Mouse (Mus musculus) cerebellum, adult (tissue): ENCODE measurements at regions not wholly inside any gene's neighbourhood (a gene's known extent, or its start where the extent isn't known, plus 50 kb on each side); places are given as distances from the start of the nearest gene placed in this dataset.
A peak's percentile ranks its signal among the peaks of the same experiment; 100 is the strongest.

Experiments
- ATAC-seq: cut with Nextera tagmentation; 2 replicates; pipeline ENCODE4 v1.9.2; 2017; ENCODE audit warnings: mild to moderate bottlenecking, moderate library complexity, mixed read lengths; ENCODE audit not compliant: insufficient number of reproducible peaks, low FRiP score, low TSS enrichment

DNA sequence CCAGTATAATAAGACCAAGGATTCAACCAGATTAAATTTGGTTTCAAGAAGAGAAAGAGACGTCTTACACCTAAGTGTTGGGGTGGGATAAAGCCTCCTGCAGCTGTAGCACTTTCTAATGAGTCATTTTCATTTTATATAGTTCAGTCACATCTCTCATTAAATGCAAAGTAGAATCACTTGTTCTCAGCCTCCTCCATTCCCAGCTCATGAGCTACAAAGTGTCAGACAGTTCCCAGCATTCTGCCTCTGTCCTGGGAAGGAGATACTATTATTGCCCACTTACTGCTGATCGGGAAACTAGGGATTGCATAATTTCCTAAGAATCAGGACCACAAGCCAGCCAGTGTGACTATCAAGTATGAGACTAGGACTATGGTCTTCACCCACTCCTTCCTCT, 158.9 kb downstream of the Tph2 start:
- no peak for ATAC-seq

DNA sequence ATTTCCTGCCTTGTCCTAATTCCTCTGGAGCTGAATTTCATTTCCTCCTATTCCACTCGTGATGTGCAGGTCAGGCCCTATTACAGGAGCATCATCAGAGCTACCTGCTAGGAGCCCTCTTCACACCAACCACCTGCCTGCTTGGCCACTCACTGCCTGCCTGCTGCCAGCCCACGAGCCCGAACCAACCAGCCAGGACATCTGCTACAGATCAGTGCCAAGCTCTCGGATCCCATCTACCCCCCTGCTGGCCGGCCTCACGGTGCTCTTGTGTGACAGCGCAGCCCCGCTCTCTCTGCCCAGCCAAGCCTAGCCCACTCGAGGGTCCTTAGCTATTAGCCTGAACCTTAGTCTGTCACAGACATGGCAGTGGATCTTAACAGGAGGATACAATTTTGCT, 165.4 kb downstream of the Tph2 start:
- peak; percentile 99 for ATAC-seq

DNA sequence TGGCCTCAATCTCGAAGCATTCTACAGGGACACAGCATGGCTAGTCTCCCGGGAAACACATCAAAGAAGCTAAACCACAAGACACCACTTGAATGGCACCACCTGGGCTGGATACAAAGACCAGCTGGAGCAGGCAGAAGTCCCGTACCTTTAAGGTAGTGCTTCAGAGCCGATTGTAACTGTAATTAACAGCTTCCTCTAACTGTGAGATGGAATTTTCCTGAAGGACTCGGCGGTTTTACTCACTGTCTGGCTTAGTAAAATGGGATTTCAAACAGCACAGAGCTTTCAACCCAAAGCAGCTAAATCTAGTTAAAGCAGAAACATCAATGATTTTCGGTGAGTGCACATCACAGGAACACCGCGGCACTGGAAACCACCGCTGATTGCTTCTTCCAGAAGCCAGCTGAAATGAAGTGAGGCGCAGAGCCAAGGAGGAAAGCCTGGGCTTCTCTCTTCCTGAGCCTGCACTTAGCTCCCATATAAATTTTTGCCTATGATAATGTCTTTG, 171.3 kb downstream of the Tph2 start:
- ATAC-seq = peak; percentile 91

DNA sequence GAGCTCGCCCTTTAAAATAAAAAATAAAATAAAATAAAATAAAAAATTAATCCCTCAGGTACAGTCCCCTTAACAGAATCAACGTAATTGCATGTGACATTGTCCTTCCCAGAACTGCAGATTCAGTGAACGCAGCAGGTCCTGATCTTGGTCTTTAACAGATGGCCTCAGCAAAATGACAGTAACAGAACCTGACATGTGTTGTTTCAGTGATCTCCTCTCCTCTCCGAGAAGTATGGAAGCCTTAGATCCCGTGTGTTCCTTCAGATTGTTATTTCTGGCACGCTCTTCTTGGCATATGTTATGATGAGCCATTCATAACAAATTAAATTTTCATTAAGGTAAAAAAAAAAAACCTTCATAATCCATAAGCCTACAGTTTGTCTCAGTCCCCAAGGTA, 171.9 kb downstream of the Tph2 start:
- ATAC-seq = peak; percentile 95

DNA sequence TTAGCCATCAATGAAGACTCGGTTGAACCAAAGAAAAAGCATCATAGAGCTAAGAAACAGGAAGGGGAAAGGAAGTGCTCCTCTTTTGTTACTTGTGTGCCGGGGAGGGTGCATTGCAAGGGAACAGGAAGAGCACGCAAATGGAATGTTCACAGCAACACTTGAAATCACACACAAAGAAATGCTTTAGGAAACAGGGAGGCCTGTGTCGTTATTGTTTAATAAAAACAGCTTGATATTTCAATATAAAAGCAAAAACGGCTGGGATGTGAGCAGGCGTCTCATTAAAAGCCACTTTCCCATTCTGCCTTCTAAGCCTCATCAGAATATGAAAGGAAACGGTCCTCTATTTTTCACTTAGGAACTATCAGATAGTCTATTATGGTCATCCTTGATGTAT, 172.5 kb downstream of the Tph2 start:
- no peak for ATAC-seq

DNA sequence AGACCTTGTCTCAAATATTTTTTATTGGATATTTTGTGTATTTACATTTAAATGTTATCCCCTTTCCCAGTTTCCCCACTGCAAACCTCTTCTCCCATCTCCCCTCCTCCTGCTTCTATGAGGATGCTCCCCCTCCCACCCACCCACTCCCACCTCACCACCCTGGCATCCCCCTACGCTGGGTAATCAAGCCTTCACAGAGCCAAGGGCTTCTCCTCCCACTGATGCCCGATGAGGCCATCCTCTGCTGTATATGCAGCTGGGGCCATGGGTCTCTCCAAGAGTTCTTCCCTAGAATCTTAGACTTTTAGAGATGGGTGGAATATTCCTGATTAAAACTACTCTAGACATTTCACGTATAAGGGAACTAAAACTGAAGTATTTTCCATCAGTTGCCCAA, 172.9 kb downstream of the Tph2 start:
- ATAC-seq = no peak

DNA sequence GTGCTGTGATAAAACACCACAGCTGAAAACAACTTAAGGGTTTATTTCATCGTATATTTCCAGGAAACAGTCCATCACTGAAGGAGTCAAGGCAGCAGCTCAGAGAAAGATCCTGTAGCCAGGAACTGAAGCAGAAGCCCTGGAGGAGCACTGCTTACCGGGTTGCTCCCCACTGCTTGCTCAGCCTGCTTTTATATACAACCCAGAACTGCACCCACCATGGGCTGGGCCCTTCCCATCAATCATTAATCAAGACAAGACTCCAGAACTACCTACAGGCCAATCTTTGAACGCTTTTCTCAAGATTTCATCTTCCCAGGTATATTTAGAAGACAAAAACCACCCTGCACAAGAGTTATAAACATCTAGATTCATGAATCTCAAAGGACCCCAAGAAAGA, 188.4 kb downstream of the Tph2 start:
- no peak for ATAC-seq

DNA sequence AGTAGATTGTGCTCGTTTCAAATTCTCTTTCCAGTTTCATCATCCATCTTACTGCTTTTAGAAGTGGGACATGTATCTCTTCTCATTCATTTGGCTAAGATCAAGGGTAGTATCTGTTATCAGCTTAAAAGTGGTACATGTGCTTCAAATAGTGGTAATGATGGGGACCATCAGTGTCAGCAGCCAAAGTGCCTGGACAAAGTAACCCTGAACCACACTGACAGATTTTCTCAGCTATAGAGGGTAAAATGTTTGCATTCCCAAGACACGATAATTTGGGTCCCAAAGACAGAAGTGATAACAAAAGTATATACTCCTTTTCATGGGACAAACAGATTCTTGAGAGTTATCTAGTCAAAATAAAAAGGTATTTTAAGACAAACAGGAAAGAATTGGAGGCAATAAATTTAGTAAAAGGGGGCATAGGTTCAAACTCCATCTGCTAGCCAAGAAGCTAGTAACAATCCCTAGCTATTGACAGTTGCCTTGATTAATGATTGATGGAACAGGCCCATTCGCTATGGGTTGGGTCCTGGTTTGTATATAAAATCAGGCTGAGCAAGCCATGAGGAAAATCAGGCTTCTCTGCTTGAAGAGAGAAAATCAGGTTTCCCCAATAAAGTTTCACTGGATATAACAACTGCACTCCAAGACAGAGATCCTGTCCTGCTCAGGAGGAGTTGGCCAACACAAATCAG, 189.5 kb downstream of the Tph2 start:
- ATAC-seq = no peak

DNA sequence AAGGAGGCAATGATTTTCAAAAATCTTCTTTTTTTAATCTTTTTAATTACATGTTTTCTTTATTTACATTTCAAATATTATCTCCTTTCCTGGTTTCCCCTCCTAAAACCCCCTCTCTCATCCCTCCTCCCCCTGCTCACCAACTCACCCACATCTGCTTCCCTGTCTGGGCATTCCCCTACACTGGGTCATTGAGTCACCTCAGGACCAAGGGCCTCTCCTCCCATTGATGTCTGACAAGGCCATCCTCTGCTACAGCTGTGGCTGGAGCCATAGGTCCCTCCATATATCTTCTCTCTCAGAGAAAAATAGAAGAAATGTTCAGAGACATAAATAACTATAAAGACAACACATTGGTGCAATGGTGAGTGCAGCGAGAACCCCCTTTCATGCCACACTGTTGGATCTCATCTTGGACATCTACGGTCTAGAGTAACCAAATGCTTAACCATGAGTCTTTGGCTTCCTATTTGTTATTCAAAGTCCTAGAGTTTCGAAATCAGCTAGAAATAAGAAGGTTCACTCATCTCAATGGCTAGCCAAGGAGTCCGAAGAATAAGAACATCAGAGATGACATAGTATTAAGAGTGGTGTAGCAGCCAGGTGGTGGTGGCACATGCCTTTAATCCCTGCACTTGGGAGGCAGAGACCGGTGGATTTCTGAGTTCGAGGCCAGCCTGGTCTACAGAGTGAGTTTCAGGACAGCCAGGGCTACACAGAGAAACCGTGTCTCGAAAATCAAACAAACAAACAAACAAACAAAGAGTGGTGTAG, 186.5 kb upstream of the Trhde start:
- ATAC-seq = no peak

DNA sequence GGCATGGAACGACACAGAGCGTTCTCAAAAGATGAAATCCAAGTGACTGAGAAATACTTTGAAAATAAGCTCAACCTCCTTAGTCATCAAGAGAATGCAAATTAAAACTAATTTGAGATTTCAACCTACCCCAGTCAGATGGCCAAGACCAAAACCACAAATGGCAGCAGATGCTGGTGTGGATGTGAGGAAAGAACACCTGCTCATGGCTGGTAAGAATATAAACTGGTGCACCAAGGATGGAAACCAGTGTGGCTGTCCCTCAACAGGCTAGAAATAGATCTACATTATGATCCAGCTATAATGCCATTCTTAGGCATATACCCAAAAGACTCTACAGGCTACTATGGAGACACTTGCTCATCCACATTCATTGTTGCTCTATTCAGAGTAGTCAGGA, 170.3 kb upstream of the Trhde start:
- no peak for ATAC-seq

DNA sequence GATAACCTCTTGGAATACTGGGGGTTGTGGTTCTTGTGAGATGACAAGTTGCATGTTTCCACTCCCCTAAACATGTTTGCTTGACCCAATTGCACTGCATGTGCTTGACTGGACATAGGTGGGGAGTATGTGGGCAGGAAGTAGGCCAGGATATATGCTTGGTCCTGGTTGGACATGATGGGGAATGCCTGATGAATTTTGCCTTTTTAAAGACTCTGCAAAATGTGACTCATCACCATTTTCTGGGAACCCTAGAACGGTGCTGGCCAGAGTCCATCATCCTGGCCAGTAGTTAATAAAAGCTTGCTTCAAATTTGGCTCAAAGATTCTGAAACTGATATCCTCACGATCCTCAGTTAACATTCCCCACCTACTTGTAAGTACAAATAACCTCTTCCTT, 161.5 kb upstream of the Trhde start:
- ATAC-seq = no peak

DNA sequence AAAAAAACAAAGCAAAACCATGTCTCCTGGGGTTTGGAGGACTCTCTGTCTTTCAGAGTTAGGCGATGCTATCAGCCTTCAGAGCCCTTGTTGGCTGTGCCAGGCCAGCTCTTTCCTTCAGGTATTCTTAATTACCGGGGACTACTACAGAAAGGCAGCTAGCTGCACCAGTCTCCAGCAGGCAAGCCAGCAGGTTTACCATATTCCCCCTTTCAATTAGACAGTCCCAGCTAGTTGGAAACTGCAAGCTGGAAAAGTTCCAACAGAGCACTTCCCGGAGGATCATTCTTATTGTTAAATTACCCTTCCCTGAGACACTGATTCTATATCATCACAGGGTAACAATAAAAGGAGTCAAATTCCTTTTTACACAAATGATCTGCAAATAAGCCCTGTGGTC, 155.8 kb upstream of the Trhde start:
- peak; percentile 47; the same call in 1 of the 2 replicates for ATAC-seq

DNA sequence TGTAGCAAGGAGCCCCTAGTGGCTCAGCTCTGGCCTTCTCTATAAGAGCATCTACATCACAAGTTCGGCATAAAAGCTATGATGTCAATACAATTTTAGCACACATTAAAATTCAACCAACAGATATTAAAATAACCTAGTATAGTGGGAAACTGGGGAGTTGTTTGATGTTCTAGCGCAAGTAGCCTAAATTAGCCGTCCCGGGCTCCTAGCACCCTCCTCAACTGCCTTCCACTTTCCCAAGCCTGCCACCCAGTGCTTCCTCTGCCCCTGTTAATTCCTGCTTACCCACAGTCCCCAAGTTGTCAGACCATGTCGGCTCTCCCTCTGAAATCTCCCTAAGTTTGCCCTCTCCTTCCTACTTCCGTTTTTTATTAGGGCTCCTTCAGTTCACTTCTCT, 154.2 kb upstream of the Trhde start:
- no peak for ATAC-seq

DNA sequence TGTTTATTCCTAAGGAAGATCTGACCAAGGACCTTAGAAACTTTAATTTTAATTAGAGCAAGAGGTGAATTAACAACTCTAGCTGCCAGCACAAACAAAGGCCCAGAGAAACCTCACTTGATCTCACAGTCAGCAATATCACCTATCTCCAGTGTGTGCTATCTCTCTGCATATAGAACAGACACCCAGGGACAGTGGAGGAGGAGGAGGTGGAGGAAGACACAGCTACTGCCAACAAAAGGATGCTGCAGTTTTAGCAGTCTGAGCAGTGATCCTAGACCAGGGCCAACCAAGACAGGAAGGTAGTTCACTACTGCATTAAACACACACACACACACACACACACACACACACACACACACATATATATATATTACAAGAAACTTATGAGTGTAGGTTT, 153.5 kb upstream of the Trhde start:
- ATAC-seq = no peak

DNA sequence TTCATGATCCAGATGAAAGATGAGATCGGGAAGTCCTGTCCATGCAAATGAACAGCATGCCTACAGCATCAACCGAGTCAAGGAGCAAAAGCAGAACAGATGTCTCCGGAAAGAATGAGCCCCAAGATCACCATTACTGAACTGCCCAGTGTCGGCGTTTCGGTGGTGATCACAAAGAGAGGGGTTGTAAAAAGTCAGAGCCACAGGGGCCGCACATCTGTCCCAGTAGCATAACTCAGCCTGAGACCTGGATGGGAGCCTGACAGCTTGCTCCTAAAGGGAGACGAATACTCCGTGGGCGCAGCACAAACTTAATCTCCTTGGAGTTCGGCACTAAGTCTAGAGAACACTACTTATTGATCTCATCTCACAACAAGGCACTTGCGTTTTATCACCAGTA, 151.3 kb upstream of the Trhde start:
- ATAC-seq = no peak

DNA sequence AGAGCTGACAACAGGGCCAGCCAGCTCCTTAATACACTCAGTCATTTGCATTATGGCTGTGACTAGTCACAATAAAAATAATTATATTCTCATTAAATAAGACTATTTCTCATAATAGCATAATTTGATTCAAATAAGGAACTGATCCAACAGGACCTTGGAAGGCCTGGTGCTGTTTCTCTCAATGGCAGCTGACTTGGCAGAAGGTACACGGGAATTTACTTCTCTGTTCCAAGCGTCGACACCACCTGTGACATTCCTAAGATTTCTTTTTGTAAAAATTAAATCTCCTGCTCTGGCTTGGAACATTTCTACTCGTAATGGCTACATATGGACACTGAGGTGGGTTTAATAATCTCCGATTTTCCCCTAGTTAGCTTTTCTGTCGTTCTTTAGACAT, 147.1 kb upstream of the Trhde start:
- peak; percentile 65; the same call in 1 of the 2 replicates for ATAC-seq

DNA sequence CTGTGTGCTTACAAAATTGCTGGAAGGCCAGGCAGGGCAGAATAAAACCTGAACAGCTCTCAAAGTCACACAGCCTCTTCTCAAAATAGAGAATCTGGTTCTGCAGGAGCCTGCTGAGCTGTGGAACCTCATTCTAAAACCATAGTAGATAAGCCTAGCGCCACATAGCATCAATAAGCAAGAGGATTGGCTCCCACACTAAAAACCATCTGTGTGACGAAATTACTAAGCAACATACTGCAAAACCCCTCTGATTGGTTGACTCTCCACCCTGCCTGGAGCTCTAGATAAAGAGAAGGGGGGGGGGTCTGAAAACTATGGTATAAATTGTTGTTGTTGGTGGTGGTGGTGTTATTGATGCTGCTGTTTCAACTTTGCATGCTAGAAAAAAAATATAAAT, 122.6 kb upstream of the Trhde start:
- ATAC-seq = no peak

DNA sequence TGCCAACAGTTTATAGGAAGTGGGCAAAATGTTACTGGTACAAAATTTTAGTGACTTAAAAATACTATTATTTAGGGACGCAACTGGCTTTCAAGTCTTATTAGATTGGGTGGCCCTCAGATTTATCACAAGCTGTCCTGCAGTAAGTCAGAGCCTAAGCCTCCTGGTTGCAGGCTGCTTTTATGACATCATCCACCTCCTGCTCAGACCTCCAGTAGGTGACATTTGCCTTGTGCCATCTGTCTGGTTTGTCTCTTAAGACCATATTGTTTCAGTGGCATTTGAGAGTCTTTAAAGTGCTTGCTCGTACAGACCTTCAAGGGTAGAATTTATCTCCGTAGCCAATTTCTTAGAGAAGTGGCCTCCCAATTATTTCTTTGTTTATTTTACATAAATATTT, 111.9 kb upstream of the Trhde start:
- peak; percentile 97 for ATAC-seq

DNA sequence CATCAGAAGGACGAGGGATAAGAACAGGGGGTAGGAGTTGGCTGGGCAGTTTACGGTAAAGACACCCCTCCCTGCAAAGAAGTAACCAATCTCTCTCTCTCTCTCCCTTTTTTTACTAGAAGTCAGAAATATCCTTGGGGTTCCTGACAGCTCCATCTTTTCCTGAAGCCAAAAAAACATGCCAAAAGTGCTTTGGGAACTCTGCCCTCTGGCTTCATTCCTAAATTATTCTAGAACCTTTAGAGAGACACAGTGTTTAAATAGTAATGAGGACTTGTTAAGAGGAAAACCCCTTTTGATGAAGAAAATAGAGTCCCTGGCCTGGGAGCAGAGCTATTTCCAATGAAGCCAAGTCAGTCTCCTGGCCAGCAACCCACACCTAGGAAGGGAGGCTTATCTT, 89.8 kb upstream of the Trhde start:
- ATAC-seq = peak; percentile 36; the same call in 1 of the 2 replicates

DNA sequence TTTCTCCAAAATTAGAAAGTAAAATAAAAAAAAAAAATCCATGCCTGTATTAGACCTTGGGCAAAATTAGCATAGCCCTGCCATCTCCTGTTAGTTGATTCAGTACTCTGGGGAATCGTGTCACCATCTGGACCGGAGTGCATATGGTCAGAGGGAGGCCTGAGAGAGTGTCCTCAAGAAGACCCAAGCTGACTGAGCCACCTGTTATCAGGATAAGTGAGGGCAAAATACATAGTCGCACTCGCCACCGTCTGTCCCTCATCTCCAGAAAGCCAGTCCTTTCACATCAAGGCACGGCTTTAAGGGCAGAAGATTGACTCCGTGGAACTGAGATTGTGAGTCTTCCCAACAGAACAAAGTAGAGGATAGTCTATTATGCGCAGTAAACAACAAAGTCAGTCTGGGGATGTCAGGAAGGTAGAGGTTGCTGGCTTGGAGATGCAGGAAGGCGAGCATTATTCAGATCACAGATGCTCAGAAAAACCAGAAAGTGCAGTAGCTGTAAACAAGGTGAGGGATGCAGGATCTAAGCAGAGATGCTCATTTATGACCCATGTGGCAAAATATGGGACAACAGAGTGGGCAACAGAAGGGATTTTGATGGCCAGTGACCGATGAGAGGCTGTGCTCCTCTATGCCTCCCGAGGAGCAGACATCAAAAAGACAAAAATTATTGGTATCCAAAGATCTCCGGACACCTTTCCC, 88.8 kb upstream of the Trhde start:
- ATAC-seq = peak; percentile 97

DNA sequence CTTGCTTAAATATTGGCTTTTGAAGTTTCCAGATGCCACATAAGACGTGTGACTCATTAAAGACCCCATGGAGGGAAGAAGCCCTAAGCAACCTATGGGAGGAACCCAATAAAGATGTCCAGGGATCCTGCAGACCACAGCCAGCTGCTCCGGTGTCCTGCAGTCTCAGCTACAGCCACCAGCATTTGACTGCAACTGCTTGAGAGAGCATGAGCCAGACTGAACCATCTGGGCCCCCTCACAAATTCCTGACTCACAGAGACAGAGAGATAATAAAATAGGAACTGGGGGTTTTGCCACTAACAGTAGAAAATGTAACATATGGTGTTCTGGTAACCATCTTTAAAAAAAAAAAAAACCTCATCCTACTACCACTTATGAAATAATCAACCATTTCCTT, 69.1 kb upstream of the Trhde start:
- no peak for ATAC-seq
